Mouse (Mus musculus) brain, embryonic 14.5 days (tissue): ENCODE data around the gene Ciart.

Source experiments
- CTCF ChIP-seq: fragments of 200-500 bp; IDR thresholded peaks from 2 replicates; pipeline ENCODE4 v1.5.1; 2012; ENCODE audit warnings: inconsistent platforms, mild to moderate bottlenecking, moderate library complexity, borderline replicate concordance; ENCODE audit not compliant: insufficient read depth, insufficient read length; ENCODE audit errors: extremely low read depth
- POLR2A ChIP-seq: fragments of 200-500 bp; IDR thresholded peaks from 2 replicates; pipeline ENCODE4 v1.6.1; 2012; ENCODE audit warnings: mild to moderate bottlenecking, inconsistent platforms, borderline replicate concordance; ENCODE audit not compliant: poor library complexity, insufficient read depth, insufficient read length, severe bottlenecking; ENCODE audit errors: extremely low read depth

GRCm38 (mm10) chr3:95892066-95893052 is 10.3 kb upstream of the Ciart start:
- TF ChIP-seq CTCF (no peak), POLR2A (no peak)
